Mouse (Mus musculus) cerebellum, adult 2 months (tissue): ENCODE data around the gene Prpf4.

Experiments
- CTCF ChIP-seq: fragments of 200-500 bp; IDR thresholded peaks from 2 replicates; pipeline ENCODE4 v1.5.1; 2011; ENCODE audit warnings: low read depth, mild to moderate bottlenecking, control low read depth, low read length, moderate library complexity, borderline replicate concordance; ENCODE audit not compliant: insufficient read depth
- POLR2A ChIP-seq: fragments of 200-500 bp; IDR thresholded peaks from 2 replicates; pipeline ENCODE4 v1.6.1; 2011; ENCODE audit warnings: low read length, control low read depth, borderline replicate concordance; ENCODE audit not compliant: insufficient read depth

- TF ChIP-seq CTCF (no peak), POLR2A (no peak)
Measured at GRCm38 (mm10) chr4:62435081-62435480, 26.5 kb downstream of the Prpf4 start, which contains the start of gene Rnf183.
